Mouse (Mus musculus) MEL (cell line): Measurements from ENCODE around the gene Plpp4. TPM values are rescaled to one million over a fixed set of nuclear protein-coding genes. Genes with fewer than 3 reads are reported as not detected.

Experiments
- DNase-seq: peaks from one replicate; pipeline ENCODE4 v3.0.0; 2011; ENCODE audit warnings: low read depth, low spot score
- H3K27ac ChIP-seq: 2 replicates; pipeline ENCODE4 v1.5.1; 2012; ENCODE audit warnings: low read depth, mild to moderate bottlenecking, control low read depth, low read length, moderate library complexity; ENCODE audit not compliant: control insufficient read depth
- H3K27me3 ChIP-seq, 2 experiments: fragments of 150-350 bp in 1 of 2; sonication (generic) in 1 of 2; 2 replicates each; pipeline ENCODE4 v1.6.1; 2012; ENCODE audit warnings: low read length in 2 of 2, mild to moderate bottlenecking in 2 of 2, improper control_type of control experiment in 1 of 2, moderate library complexity in 1 of 2; ENCODE audit not compliant: insufficient read depth in 2 of 2, control insufficient read depth in 1 of 2
- H3K36me3 ChIP-seq, 2 experiments: 2 replicates each; pipeline ENCODE4 v1.6.1; 2012 to 2014; ENCODE audit warnings: low read length in 2 of 2, improper control_type of control experiment in 1 of 2, inconsistent platforms in 1 of 2, mild to moderate bottlenecking in 1 of 2; ENCODE audit not compliant: insufficient read depth in 2 of 2, control insufficient read depth in 1 of 2
- H3K4me1 ChIP-seq, 2 experiments: fragments of 150-350 bp in 1 of 2; sonication (generic) in 1 of 2; 2 replicates each; pipeline ENCODE4 v1.6.1; 2012; ENCODE audit warnings: low read length in 2 of 2, improper control_type of control experiment in 1 of 2, mild to moderate bottlenecking in 1 of 2; ENCODE audit not compliant: insufficient read depth in 2 of 2, control insufficient read depth in 1 of 2
- H3K4me3 ChIP-seq, 2 experiments: fragments of 150-350 bp in 1 of 2; sonication (generic) in 1 of 2; 2 replicates each; pipeline ENCODE4 v1.5.1; 2012; ENCODE audit warnings: low read depth in 2 of 2, low read length in 2 of 2, mild to moderate bottlenecking in 2 of 2, moderate library complexity in 2 of 2, control low read depth in 1 of 2, improper control_type of control experiment in 1 of 2; ENCODE audit not compliant: control insufficient read depth in 1 of 2, insufficient read depth in 1 of 2
- H3K79me2 ChIP-seq: 2 replicates; pipeline ENCODE4 v1.6.1; 2012; ENCODE audit warnings: mild to moderate bottlenecking, low read length, moderate library complexity; ENCODE audit not compliant: control insufficient read depth, poor library complexity, insufficient read depth
- H3K9ac ChIP-seq: 2 replicates; pipeline ENCODE4 v1.6.1; 2012; ENCODE audit warnings: low read depth, mild to moderate bottlenecking, control low read depth, low read length, moderate library complexity; ENCODE audit not compliant: control insufficient read depth, poor library complexity, severe bottlenecking
- H3K9me3 ChIP-seq: fragments of 150-350 bp; sonication (generic); replicated peaks from 2 replicates; pipeline ENCODE4 v1.6.1; 2012; ENCODE audit warnings: mild to moderate bottlenecking, low read length, improper control_type of control experiment, moderate library complexity; ENCODE audit not compliant: insufficient read depth
- BHLHE40 ChIP-seq: IDR thresholded peaks from 2 replicates; pipeline ENCODE4 v1.6.1; 2012; ENCODE audit warnings: low read depth, mild to moderate bottlenecking, inconsistent platforms, low read length, improper control_type of control experiment, borderline replicate concordance
- CTCF ChIP-seq, 3 experiments: IDR thresholded peaks in 2 of 3; conservative IDR thresholded peaks in 1 of 3; 2 replicates each; pipeline ENCODE4 v1.5.1; 2011 to 2012; ENCODE audit warnings: low read length in 3 of 3, low read depth in 2 of 3, mild to moderate bottlenecking in 2 of 3, improper control_type of control experiment in 1 of 3, inconsistent platforms in 1 of 3, mixed read lengths in 1 of 3, moderate library complexity in 1 of 3; ENCODE audit not compliant: control insufficient read depth in 1 of 3, insufficient read depth in 1 of 3, poor library complexity in 1 of 3, severe bottlenecking in 1 of 3
- ELF1 ChIP-seq: IDR thresholded peaks from 2 replicates; pipeline ENCODE4 v1.6.1; 2014; ENCODE audit warnings: low read depth, mild to moderate bottlenecking, inconsistent platforms, low read length, improper control_type of control experiment, moderate library complexity
- EP300 ChIP-seq, 2 experiments: IDR thresholded peaks; 2 replicates each; pipeline ENCODE4 v1.6.1; 2011; ENCODE audit warnings: improper control_type of control experiment in 2 of 2, low read length in 2 of 2, low read depth in 1 of 2, mild to moderate bottlenecking in 1 of 2
- GABPA ChIP-seq: IDR thresholded peaks from 2 replicates; pipeline ENCODE4 v1.6.1; 2012; ENCODE audit warnings: low read depth, mild to moderate bottlenecking, inconsistent platforms, low read length, improper control_type of control experiment, moderate library complexity
- GATA1 ChIP-seq: IDR thresholded peaks from 2 replicates; pipeline ENCODE4 v1.6.1; 2011; ENCODE audit warnings: low read depth, low read length, improper control_type of control experiment
- JUND ChIP-seq: IDR thresholded peaks from 2 replicates; pipeline ENCODE4 v1.6.1; 2011; ENCODE audit warnings: low read depth, mild to moderate bottlenecking, improper control_type of control experiment, low read length
- KAT2A ChIP-seq: conservative IDR thresholded peaks from 2 replicates; pipeline ENCODE4 v1.6.1; 2012; ENCODE audit warnings: low read depth, low read length, improper control_type of control experiment, inconsistent platforms
- MAX ChIP-seq: IDR thresholded peaks from 2 replicates; pipeline ENCODE4 v1.6.1; 2011; ENCODE audit warnings: low read length, improper control_type of control experiment
- MYB ChIP-seq: IDR thresholded peaks from 2 replicates; pipeline ENCODE4 v1.6.1; 2011; ENCODE audit warnings: mild to moderate bottlenecking, low read depth, low read length, improper control_type of control experiment
- MYC ChIP-seq: IDR thresholded peaks from 2 replicates; pipeline ENCODE4 v1.6.1; 2011; ENCODE audit warnings: low read depth, mild to moderate bottlenecking, low read length, improper control_type of control experiment, moderate library complexity
- NELFE ChIP-seq: IDR thresholded peaks from 2 replicates; pipeline ENCODE4 v1.6.1; 2011; ENCODE audit warnings: low read depth, low read length, improper control_type of control experiment
- RCOR1 ChIP-seq: IDR thresholded peaks from 2 replicates; pipeline ENCODE4 v1.6.1; 2012; ENCODE audit warnings: low read depth, mild to moderate bottlenecking, inconsistent platforms, low read length, improper control_type of control experiment
- SIN3A ChIP-seq: IDR thresholded peaks from 2 replicates; pipeline ENCODE4 v1.6.1; 2012; ENCODE audit warnings: low read length, improper control_type of control experiment, inconsistent platforms
- SMC3 ChIP-seq: IDR thresholded peaks from 2 replicates; pipeline ENCODE4 v1.6.1; 2011; ENCODE audit warnings: low read depth, low read length, improper control_type of control experiment
- TBP ChIP-seq: IDR thresholded peaks from 2 replicates; pipeline ENCODE4 v1.8.0; 2011; ENCODE audit warnings: low read depth, low read length, improper control_type of control experiment
- ZC3H11A ChIP-seq: IDR thresholded peaks from 2 replicates; pipeline ENCODE4 v1.6.1; 2012; ENCODE audit warnings: low read depth, mild to moderate bottlenecking, inconsistent platforms, low read length, improper control_type of control experiment
- ZMIZ1 ChIP-seq: IDR thresholded peaks from 2 replicates; pipeline ENCODE4 v1.6.1; 2012; ENCODE audit warnings: low read depth, mild to moderate bottlenecking, inconsistent platforms, low read length, improper control_type of control experiment, moderate library complexity
- ZNF384 ChIP-seq: IDR thresholded peaks from 2 replicates; pipeline ENCODE4 v1.6.1; 2012; ENCODE audit warnings: low read depth, mild to moderate bottlenecking, inconsistent platforms, low read length, improper control_type of control experiment
- polyA plus RNA-seq, 2 experiments: library from polyadenylated mRNA; stranded (reverse) in 1 of 2; unstranded in 1 of 2; fragments of >175 nt in 1 of 2; fragments of >200 nt in 1 of 2; gene quantifications; 2 replicates each; pipeline versions ENCODE4 v1.2.1 to v1.2.4; 2012; ENCODE audit warnings: low replicate concordance in 2 of 2, low read depth in 1 of 2; ENCODE audit not compliant: insufficient read length in 2 of 2, insufficient read depth in 1 of 2, missing spikeins in 1 of 2
- total RNA-seq: library from RNA; depleted of rRNA; stranded (reverse); fragments of 300-350 nt; gene quantifications from 2 replicates; pipeline ENCODE4 v1.2.3, GENCODE M21; 2012

The Plpp4 gene
- total and polyA plus RNA-seq, 3 experiments: not detected

DNA sequence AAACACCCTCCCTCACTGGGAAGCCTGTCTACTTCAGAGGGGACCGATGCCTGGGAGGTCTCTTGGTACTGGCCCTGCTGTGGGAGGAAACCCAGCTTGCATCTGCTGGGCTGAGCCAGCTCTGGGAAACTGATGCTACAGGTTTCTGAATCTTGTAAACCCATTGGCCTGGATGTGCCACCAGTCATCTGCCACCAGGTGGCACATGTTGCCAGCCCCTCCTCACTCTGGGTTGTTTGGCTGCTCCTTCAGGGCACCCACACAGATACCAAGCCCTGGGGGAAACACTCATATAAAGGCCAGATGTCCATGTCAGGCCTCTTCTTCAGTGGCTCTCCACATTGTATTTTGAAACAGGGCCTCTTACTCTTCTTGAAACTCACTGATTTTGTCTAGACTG, 36.4 kb downstream of the Plpp4 start:
- DNase-seq: no peak
- TF ChIP-seq MAX: no peak
- TF ChIP-seq CTCF (IDR thresholded peaks at IDR 0.05 in 2 of 3, conservative IDR thresholded peaks at IDR 0.05 in 1 of 3; ENCODE audit: control insufficient read depth in 1 of 3, insufficient read depth in 1 of 3, low read depth in 2 of 3, low read length in 3 of 3, poor library complexity in 1 of 3, severe bottlenecking in 1 of 3): 0 out of 6 replicates have a peak, but pooled peaks of 1 of the 3 experiments have one; percentile 2

DNA sequence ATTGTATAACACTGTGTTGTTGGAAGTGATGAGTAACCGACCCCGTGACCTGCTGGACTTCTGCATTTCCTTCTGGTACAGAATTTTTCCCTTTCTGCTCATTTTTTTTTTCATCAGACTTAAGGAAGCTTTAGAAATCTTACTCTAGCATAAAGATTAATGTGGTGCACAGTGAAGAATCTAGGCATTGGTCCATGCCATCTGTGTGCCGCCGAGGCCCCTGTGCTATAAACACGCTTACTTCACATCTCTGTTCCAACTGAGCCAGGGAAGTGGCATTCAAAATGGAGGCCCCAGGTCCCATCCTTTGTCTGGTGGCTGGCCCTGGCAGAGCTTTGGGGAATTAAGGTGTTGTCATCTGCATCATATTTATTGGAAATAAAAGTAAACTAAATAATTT, 44.8 kb downstream of the Plpp4 start:
- Histone ChIP-seq H3K36me3 (no peaks in the 10 kb centered on the region), H3K4me1 (no peaks in the 10 kb centered on the region), H3K27ac (no peak overlapping the region), H3K9ac (no peak overlapping the region), H3K79me2 (no peaks in the 10 kb centered on the region), H3K9me3 (no peaks in the 10 kb centered on the region), H3K27me3 (no peaks in the 10 kb centered on the region), H3K4me3 (no peak overlapping the region)
- no peak for DNase-seq
- TF ChIP-seq ZC3H11A: no peak
- TF ChIP-seq MYC: no peak
- no peak for TF ChIP-seq ZNF384
- no peak for TF ChIP-seq ZMIZ1
- no peak for TF ChIP-seq KAT2A
- TF ChIP-seq TBP: no peak
- TF ChIP-seq ELF1: no peak
- TF ChIP-seq BHLHE40: no peak
- TF ChIP-seq GATA1: no peak
- TF ChIP-seq SIN3A: no peak
- TF ChIP-seq EP300 (IDR thresholded peaks at IDR 0.05; ENCODE audit: low read depth in 1 of 2, low read length in 2 of 2): no peak
- no peak for TF ChIP-seq MAX
- no peak for TF ChIP-seq NELFE
- TF ChIP-seq SMC3: no peak

More for the DNA sequence above, 36.4 kb downstream of the Plpp4 start:
- H3K27ac ChIP-seq: no peak overlapping the region
- no peak overlapping the region for H3K4me3 ChIP-seq
- no peaks in the 10 kb centered on the region for H3K4me1 ChIP-seq
- H3K27me3 ChIP-seq: no peaks in the 10 kb centered on the region
- no peaks in the 10 kb centered on the region for H3K79me2 ChIP-seq
- no peaks in the 10 kb centered on the region for H3K9me3 ChIP-seq
- H3K9ac ChIP-seq: no peak overlapping the region
- H3K36me3 ChIP-seq: no peaks in the 10 kb centered on the region

DNA sequence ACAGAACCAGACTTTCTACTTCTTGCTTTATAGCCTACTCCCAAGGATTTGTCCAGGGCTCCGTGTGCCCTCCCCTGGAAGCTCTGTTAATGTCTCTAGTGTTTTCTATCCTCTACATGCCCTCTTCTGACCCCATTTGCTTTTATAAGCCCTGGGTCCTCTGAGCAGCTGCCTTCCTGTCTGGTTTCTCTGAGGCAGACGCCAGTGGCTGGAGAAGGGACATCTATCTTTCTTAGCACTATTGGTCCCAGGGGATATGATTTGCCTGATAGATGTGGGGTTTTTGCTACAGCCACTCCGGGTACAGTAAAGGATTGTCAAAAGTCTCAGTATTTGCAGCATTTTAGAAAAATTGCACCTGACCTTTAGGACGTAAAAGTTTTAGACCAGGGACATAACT, 46.5 kb downstream of the Plpp4 start:
- DNase-seq: no peak
- H3K4me1 ChIP-seq: no peaks in the 10 kb centered on the region
- no peak overlapping the region for H3K27ac ChIP-seq
- H3K4me3 ChIP-seq: no peak overlapping the region
- no peaks in the 10 kb centered on the region for H3K27me3 ChIP-seq
- no peak for TF ChIP-seq JUND
- no peak for TF ChIP-seq ZMIZ1
- no peak for TF ChIP-seq GABPA
- TF ChIP-seq RCOR1: no peak
- TF ChIP-seq MYB: no peak
- no peak for TF ChIP-seq CTCF (IDR thresholded peaks at IDR 0.05 in 2 of 3, conservative IDR thresholded peaks at IDR 0.05 in 1 of 3; ENCODE audit: control insufficient read depth in 1 of 3, insufficient read depth in 1 of 3, low read depth in 2 of 3, low read length in 3 of 3, poor library complexity in 1 of 3, severe bottlenecking in 1 of 3)
- no peaks in the 10 kb centered on the region for H3K79me2 ChIP-seq
- H3K9ac ChIP-seq: no peak overlapping the region
- H3K9me3 ChIP-seq: no peaks in the 10 kb centered on the region
- H3K36me3 ChIP-seq: no peaks in the 10 kb centered on the region
